Mouse (Mus musculus): ENCODE data around the gene Eif4a1.

DNA sequence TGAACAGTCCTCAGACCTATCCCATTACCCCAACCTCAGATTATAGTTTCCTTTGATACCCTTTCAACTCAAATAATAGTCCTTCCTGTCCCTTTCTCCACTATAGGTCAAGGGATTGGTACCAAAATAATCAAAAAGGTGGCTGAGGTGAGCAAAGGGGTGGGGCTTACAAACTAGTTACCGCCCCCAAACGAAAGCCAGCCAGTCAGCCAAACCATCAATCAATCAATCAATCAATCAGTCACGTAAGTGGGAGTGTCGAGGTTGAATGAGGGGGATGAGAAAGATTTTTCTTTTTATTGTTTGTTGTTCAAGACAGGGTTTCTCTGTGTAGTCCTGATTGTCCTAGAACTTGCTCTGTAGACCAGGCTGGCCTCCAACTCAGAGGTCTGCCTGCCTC is 49.2 kb downstream of the Eif4a1 start:
- TF ChIP-seq CTCF (IDR thresholded peaks at IDR 0.05; ENCODE audit: borderline replicate concordance, control insufficient read depth, extremely low read depth, insufficient read depth, low read length, poor library complexity) (no peak), POLR2A (IDR thresholded peaks at IDR 0.05; ENCODE audit: control insufficient read depth, extremely low read depth, insufficient read depth, low read length, poor library complexity) (no peak)

All from thymus, adult 2 months (tissue).